Mouse (Mus musculus) kidney, postnatal 14 days (tissue): ENCODE results near the gene Cc2d1b.

Source experiments
- DNase-seq: peaks from one replicate; pipeline ENCODE4 v3.0.0; 2022; ENCODE audit warnings: mixed read lengths

Gene Cc2d1b

DNA sequence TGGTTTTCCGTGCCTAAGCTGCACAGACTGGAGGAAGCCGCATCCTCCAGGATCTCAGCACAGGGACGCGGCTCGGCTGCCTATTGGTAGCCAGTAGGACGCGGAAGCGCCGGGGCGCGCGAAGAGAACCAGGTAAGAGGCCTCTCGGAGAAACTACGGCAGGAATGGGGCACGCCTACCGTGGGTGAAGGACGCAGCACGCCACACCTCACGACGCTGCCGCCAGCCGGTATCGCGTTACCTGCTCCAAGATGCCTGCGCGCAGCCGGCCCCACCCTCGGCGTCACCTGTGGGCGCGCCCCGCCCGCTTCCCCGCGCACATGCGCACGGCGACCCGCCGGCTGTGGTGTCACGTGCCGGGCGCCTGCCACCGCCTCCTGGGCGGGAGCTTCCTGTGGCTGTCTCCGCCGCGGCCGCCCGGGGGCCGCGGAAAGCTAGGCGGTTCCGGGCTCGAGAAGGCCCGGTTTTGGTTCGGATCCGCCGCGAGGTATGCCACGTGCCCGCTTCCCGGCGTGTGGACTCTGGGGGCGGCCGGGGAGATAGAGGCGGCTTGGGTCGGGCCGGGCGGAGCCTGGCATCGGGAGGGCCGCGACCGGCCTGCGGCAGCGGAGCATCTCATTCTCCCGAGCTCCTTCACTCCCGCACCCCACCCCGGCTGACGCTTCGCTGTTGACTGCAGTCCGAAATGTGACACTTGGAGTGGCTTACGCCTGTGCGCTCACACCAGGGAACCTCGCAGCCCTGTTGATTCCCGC lies at the start of gene Cc2d1b:
Gene Cc2d1b (plus strand): TSS at position 354 of the 755 bp plus-strand sequence.
- peak; percentile 96 for DNase-seq

DNA sequence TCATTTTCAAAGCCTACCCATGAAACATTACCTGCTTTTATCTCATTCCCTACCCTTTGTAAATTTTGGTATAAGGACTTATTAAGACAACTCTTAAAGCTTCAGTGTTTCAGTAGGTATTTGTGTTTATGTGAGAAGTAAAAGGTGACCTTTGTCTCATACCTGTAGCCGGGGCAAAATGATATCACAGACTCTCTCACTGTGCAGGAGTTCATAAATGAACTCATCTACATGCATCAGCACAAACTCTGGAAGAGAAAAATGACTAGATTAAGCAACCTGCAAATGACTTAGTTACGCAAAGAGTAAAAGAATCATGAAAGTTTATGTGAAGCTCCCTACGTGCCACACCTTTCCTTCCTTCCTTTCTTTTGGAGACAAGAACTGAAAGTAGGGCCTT lies 47.1 kb upstream of the Cc2d1b start:
- DNase-seq: no peak

DNA sequence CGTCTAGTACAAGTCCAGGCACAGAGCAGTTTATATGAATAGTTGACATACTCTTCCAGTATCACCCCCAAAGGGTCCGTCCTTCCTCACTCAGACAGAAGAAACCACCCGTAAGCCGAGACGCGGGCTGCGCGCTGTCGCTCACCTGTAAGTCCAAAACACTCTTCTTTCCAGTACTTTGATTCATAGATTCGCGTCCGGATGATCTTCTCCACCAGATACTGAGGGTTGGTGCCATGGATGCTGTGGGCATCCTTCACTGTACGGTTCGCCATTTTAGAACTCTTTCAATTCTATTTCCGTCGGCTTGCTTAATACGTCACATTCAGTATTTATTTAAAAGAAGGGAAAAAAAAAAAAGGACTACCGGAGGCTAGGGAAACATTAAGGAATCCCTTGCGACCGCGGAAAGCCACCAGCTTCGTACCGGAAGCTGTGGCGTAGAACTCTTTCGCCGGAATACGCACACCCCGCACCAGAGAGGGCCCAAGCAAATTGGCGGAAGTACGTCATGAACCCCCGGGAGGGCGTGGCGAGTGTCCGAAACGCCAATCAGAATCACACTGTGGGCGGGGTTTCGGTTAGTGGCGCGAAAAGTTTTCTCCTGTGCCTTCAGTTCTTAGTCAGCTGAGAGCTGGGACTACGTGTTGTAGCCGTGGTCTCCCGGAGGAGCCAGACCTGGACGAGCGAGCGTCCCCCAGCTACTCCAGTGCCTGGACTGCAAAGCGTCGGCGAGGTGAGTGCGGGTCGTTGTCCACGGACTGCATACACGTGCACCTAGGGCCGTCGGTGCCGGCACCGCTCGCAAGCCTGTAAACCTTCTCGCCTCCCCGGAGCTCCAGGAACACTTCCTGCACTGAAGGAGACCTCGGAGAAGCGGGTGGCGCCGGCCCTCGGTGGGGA lies 40.6 kb upstream of the Cc2d1b start, which contains the start of the genes Prpf38a and Orc1:
Gene Prpf38a (minus strand): TSS at position 497 of the 903 bp plus-strand sequence.
Gene Orc1 (plus strand): TSS at position 584 of the 903 bp plus-strand sequence.
- peak; percentile 98 for DNase-seq

DNA sequence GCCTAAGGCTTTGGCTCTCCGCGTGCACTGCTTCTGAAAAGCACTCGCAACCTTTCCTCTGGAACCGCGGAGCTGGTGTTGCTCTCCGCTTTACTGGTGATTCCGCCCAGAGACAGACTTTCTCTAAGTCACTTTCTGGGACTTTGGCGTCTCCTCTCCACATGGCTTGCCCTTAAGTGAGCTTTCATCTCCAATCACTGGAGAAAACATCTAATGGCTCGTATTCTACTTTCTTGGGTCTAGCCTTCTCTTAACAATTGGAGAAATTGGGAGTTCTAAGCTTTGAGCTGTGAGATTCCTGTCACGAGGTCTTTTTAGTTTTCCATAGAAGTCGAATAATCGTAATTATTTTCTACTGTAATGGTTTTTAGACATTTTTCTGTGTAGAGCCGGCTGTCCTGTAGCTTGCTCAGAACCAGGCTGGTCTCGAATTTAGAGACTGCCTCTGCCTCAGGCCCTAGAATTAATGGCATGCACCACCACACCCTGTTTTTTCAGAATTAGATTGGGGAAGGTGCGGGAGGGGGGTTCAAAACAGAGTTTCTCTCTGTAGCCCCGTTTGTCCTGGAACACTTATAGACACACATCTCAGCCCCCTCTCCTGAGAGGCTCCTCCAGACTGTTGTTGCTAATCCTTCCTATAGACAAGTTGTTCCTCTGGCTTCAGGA lies 39.9 kb upstream of the Cc2d1b start:
- DNase-seq: no peak

DNA sequence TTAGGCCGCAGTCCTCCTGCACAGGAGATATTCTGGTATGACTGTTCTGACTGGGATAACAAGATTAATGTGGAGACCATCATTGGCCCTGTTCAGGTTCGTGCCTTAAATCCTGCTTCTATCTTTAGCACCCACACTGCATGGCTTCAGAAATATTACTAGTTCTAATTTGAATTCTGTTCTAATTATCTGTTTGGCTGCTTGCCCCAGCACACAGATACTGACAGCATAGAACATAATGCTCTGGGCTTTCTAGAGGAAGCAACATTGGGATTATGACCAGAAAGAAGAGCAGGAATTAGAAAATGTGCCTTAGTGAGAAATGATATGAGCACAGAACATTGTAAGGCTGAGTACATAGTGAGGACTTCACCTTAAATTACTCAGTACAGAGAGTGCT lies 26.4 kb upstream of the Cc2d1b start:
- no peak for DNase-seq

DNA sequence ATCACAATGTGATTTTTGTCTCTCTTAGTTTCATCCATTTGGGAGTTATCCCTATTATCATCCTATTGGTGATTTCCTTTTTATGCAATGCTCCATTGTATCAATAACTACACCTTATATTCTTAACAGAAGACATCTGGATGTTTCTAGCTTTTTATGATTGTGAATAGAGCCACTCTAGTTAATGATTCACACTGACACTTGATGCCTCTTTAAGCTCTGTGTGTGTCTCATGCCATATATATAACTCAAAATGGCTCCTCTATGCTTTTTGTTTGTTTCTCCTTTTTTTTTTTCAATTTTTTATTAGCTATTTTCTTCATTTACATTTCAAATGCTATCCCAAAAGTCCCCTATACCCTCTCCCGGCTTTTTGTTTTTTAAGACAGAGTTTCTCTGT lies 24.0 kb upstream of the Cc2d1b start:
- DNase-seq: no peak

DNA sequence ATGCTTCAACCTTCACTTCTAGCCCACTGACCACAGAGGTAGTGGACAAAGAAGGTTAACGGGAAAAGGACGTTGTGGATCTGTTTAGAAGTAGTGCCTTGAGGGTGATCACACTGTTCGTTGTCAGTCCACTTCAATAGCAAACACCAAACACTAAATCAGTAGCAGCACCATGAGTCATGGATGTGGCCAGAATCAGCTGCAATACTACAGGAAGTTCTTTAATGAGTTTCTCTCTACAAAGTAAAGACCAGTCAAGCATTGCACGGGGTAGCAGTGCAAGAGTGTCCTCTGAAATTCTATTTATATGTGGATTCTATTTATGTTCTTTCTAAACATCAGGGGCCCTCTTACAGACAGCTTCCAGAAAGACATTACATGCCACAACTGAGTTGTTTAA lies 21.4 kb upstream of the Cc2d1b start:
- DNase-seq: no peak

DNA sequence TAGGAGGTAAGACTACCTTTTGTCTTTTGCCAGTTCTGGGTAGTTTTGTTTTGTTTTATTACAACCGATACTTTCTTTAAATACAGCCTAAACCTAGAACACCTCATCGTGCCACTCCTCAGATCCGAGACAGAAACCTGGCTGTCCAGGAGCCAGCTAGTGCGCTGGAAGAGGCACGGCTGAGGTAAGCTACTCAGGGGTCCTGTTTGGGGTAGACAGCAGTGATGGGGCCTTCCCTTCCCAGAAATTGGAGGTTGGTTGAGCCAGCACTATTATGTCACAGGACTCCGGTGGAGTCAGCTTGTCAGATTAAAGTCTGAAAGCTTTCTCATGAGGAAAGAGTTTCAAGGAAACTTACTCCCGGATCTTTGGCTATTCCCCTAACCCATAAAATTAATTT lies 17.9 kb upstream of the Cc2d1b start:
- no peak for DNase-seq

DNA sequence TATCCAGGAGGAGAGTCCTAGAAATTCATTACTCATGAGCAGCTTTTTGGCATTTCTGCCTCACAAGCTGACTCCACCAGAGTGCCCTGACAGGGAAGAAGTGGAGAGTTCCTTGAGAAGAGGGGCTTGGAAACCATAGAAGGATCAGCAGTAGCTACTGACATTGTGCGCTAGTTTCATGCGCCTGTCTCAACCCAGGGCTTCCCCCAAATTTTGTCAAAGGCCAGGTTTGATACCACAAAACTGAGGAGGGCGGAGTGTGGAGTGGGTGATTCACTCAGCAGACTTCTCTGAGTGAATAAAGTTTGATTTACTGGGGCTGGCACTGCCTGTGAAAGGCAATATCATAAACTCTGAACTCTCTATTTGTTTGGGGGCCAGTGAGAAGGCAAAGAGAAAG lies 11.1 kb upstream of the Cc2d1b start:
- DNase-seq: no peak

DNA sequence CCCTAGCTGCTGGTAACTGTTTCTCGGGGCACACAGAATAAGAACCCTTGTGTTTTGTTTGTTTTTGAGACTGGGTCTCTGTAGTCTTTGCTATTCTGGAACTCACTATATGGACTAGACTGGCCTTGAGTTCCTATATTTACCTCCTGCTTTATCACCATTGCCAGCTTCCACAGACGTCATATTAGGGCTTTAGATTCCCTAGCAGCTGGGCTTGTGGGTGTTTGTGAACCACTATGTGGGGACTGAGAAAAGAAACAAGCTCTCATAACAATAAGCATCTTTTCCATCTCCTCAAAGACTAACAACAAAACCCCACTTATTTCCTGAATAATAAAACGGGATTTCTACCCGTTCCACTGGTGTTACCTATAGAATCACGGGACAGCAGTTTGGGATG lies 8.8 kb upstream of the Cc2d1b start:
- DNase-seq: no peak

DNA sequence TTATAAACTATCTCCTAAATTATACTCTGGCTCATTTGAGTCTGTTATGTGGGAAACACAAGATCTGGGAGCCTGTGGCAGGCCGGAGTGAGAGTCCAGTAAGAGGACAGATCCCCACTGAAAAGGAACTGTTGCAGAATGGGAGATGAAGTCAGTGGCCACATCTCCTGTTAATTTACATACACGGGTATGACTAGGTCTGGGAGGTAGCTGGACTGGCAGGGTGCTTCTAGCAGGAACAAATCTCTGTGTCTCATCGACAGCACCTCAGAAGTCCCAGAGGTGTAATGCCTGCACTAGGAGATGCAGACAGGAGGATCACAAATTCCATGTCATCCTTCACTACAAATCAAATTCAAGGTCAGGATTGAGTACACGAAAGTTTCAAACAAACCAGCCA lies 1.2 kb upstream of the Cc2d1b start:
- no peak for DNase-seq

DNA sequence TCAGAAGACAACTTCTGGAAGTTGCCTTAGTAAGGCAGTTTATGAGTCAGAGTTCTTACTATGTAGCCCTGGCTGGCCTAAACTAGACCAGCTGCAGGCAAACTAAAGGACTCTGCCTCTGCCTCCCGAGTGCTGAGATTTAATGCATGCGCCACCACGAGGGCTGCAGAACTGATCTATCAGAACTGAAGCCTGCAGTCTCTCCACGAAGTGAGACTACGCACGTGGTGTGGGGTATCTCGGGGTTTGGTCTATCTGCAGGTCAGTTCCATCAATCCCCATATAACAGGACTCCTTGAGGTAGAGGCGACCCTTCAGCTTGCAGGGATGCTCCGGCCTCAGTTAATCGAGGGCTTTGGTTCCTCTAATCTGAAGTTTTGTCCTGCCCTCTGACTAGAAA lies 575 bp upstream of the Cc2d1b start:
- DNase-seq: peak; percentile 35

DNA sequence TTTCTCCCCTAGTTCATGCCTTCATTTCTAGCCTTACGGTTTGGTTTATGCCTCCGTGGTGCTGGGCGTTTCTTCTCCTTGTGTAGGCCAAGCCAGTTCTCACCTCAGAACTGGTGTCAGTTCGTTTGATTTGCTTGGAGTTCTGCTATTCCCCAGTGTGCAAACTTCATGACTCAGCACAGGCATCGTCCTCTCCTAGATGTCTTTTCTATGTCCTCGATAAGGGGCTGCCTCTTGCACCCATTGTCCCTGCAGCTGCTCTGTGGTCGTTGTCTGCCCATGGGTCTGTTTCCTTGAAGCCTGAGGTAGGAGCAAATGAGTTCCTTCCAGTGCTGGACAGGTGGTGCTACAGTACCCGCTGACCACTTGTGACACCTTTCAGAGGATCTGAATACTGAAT lies 796 bp downstream of the Cc2d1b start:
- DNase-seq: no peak

DNA sequence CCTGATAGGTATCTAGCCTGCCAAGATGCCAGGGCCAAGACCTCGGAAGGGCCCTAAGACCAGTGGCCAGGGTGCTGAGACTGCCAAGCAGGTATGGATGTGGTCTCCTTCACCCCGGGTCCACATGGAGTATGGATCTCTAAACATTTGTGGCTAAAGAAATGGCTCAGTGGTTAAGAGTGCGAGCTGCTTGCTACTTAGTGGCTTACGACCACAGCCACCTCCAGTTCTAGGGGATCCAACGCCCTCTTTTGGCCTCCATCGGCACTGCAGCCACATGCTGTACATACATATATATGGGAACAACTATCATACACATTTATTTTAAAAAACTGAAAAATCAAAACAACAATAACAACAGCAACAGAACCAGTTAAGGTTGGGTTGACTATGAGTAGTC lies 1.8 kb downstream of the Cc2d1b start:
- no peak for DNase-seq

DNA sequence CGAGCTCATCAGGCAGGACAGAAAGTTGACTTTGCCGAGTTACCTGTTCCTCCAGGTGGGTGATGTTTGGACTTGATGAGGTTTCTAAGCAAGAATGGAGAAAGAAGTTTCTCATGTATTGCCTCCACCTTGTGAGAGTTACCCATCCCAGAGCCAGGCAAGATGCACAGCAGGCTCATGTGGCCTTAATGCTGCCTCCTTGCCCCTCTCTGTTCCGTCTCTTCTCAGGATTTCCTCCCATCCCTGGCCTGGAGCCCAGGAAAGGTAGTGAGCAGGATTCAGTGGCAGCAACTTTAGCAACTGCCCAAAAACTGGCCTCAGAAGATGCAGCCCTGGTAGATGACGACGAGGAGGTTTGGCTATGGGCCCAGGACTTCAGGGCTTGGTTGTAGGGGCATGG lies 7.3 kb downstream of the Cc2d1b start:
- DNase-seq: no peak

DNA sequence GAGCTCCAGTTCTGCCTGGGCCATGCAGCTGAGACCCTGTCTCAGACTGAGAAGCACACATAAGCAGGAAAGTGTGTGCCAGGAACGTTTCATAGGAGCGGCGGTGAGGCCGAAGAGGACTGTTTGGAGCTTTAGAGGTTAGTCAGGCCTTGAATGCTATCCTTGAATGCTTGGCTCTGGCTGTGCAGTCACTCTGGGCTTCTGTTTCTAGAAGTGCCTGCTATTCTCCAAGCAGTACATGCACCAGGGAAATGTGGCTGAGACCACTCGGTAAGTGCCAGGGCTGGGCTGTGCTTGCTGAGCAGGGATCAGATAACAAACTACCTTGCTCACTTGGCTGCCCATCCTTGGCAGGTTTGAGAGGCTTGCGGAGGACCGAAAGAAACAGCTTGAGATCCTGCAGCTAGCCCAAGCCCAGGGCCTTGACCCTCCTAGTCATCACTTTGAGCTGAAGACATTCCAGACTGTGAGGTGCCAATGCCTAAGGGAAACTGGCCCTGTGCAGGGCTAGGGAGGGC lies 9.7 kb downstream of the Cc2d1b start:
- no peak for DNase-seq

DNA sequence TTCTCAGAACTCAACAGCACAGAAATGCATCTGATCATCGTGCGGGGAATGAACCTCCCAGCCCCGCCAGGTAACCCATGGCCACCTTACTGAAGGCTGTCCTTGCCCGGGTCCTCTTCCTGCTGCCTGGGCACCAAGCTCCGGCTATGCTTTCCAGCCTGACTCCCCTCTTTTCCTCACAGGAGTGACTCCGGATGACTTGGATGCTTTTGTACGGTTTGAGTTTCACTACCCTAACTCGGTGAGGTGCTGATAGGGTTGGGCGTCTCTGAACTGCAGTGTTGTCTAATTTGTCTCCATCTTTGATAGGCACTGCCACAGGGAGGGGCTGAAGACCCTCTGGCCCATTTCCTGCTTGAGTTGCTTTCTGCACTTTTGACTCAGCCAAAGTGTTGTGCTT lies 10.4 kb downstream of the Cc2d1b start:
- DNase-seq: no peak

DNA sequence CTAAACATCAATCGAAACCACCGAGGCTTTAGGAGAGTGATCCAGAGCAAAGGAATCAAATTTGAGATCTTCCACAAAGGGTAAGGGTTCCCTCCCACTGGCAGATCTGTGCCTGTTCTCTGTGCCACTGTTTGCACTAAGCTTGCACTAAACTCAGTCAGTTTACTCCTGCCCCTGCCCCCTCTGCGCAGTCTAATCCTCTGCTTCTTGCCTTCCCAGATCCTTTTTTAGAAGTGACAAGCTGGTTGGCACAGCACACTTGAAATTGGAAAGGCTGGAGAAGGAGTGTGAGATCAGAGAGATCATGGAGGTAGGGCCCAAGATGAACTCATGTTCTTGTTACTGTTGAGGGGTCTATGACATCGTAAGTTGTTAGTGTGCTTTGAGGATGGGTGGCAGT lies 11.9 kb downstream of the Cc2d1b start:
- DNase-seq: no peak

DNA sequence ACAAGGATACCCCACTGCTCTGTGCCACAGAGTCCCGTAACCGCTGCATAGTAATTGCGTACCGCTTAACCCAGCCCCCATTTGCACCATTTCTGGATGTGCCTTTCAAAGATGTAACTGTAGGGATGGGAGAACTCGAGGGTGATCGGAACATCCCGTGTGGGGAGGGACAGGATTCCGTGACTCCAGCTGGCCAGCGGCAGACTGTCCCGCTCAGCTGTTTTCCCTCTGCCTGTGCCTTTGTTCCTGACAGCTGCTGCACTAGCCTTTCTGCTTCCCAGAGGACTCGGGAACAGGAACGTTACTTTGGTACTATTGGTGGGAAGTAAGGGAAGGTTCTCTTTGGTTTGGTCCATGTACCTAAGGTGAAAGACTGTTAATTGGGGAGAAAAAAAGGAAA lies 14.0 kb downstream of the Cc2d1b start:
- DNase-seq: no peak

DNA sequence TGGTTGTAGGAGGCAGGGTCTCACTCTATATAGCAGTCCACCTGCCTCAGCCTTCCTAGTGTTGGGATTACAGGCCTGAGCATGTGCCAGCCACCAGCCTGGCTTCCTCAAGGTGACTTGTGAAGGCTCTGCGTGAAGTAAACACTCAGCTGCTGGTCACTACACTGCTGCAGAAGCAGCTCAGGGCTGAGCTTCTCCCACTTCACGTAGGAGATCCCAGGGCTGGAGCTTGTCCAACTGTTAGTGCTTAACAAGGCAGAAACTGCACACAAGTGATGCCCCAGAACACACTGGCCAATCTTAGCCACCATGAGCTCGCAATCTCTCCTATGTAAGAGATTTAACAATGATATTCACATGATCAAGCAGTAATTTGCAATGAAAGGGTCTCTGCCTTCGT lies 15.0 kb downstream of the Cc2d1b start:
- no peak for DNase-seq

DNA sequence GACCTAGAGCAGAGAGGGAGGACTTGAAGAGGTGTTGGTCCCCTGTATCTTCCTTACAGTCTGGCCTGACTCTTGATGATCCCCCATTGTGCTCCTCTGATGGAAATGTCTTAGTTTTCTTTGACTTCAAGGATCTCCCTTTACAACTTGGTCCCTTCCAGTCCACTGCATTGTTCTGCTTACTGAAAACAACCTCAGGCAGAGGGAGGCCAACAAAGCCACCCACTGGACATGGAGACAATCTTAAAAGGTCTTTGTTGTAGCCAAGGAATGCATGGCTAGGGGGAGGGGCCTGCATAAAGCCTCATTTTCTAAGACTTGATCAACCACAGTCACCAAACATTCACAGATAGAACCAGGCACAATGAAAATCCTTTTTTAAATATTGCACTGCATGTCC lies 15.4 kb downstream of the Cc2d1b start:
- no peak for DNase-seq

DNA sequence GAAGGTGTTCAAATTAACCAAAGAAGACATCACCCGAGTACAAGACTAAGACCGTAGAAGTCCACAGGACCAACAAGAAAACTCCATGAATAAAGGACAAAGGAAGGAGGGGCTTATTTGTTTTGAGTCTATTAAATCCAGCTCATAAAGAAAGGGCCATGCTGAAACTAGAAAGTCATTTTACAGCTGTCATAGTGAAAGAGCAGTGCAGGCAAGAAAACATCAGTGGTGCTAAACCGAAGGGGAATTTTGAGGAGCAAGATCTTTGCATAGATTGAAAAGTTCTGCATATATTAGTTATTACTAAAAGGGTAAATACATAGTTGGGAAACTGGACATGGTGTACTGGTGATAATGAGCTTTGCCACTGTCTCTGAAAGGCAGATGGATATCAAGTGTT lies 18.0 kb downstream of the Cc2d1b start:
- no peak for DNase-seq

DNA sequence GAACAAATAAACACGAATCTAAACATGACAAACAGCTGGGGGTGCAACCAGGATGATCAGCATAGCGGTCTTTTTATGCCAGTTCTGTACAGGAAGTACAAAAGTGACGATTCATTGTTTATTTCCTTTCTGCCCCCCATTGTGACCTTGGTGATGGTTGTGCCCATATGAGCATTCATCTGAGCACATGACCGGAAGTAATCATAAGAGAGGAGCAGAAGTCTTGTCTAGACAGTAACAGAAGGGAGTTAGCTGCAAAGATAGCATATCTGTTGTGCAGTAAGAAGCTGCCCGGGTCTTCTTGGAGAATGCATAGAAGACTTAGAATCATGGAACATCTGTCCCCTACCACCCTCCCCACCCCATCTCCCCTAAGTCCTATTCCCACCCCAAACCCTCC lies 19.0 kb downstream of the Cc2d1b start:
- no peak for DNase-seq
